Mouse (Mus musculus): ENCODE results near the gene Gm12789. TPM values are rescaled to one million over a fixed set of nuclear protein-coding genes. Genes with fewer than 3 reads are reported as not detected.

The Gm12789 gene
- polyA plus RNA-seq (2014; fragmentation: Illumina TruSeq; extraction: RNeasy Lipid Tissue Mini Kit (QIAGEN cat#74804); ENCODE audit: low read depth, low replicate concordance), result not detected

DNA sequence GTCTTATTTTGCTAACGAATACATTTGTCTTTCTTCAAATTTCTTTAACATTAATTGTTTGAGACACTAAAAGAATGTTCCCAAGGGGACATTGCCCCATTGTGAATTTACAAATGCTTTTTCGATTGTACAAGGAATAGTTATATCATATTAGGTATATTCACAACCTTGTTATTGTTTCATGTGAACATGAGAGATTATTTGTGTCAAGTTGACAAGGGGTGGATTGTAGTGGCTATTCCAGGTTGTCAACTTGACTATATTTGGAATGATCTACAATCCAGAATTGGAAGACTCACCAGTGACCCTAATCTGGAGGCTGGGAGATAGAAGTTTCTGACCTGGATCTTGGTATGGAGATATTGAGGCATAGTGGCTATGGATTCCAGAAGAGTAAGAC, at the start of gene Gm12789:
Gene Gm12789, plus strand, starts transcription at position 301 of the 400 bp plus-strand sequence.

DNA sequence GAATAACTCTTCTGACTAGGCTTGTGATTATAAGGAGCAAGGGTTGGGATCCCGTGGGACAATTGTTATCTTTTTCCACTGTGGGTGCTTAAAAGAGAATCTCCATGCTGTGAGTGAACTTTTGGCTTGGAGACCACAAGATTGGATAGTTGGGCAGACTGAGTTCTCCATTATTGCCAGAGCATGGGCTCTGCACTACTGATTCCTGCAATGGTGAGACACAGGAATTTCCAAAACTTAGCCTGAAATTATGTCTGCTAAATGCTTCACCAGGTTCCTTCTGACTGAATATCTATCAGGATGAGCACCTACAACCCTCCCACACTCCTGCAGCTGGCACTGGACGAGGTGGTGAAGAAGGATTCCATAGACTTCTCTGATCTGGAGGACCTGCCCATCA, 46.3 kb upstream of the Gm12789 start, which contains the start of gene Gm12794:
Gene Gm12794, plus strand, starts transcription at position 301 of the 400 bp plus-strand sequence.

DNA sequence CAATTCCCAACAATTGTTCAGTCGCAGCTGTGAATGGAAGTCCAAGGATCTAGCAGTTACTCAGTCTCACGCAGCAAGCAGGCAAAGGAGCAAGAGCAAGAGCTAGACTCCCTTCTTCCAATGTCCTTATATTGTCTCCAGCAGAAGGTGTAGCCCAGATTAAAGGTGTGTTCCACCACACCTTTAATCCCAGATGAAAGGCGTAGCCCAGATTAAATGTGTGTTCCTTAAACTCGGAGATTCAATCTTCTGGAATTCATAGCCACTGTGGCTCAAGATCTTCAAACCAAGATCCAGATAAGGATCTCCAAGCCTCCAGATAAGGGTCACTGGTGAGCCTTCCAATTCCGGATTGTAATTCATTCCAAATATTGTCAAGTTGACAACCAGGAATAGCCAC, 5.5 kb upstream of the Gm12789 start, which contains the start of gene Gm12790:
Gene Gm12790, minus strand, starts transcription at position 101 of the 400 bp plus-strand sequence.

Other genes starting within 250 kb of the Gm12789 start
- not detected for gene B020004J07Rik, start 142.6 kb upstream of the Gm12789 start, polyA plus RNA-seq (2014; fragmentation: Illumina TruSeq; extraction: RNeasy Lipid Tissue Mini Kit (QIAGEN cat#74804); ENCODE audit: low read depth, low replicate concordance)
- not detected for gene C130073F10Rik, start 92.8 kb upstream of the Gm12789 start, polyA plus RNA-seq (2014; fragmentation: Illumina TruSeq; extraction: RNeasy Lipid Tissue Mini Kit (QIAGEN cat#74804); ENCODE audit: low read depth, low replicate concordance)
- not detected for gene Gm12800, start 77.5 kb upstream of the Gm12789 start, polyA plus RNA-seq (2014; fragmentation: Illumina TruSeq; extraction: RNeasy Lipid Tissue Mini Kit (QIAGEN cat#74804); ENCODE audit: low read depth, low replicate concordance)
- gene Gm12794, start 46.2 kb upstream of the Gm12789 start, polyA plus RNA-seq (2014; fragmentation: Illumina TruSeq; extraction: RNeasy Lipid Tissue Mini Kit (QIAGEN cat#74804); ENCODE audit: low read depth, low replicate concordance), result not detected
- gene Gm12790, start 5.6 kb upstream of the Gm12789 start, polyA plus RNA-seq (2014; fragmentation: Illumina TruSeq; extraction: RNeasy Lipid Tissue Mini Kit (QIAGEN cat#74804); ENCODE audit: low read depth, low replicate concordance), result not detected
- gene Pde4b, start 100.9 kb downstream of the Gm12789 start, polyA plus RNA-seq (2014; fragmentation: Illumina TruSeq; extraction: RNeasy Lipid Tissue Mini Kit (QIAGEN cat#74804); ENCODE audit: low read depth, low replicate concordance), result 16.0 TPM